Mouse (Mus musculus) ES-E14 (cell line): ENCODE results near the gene Ptp4a2. TPM values are rescaled to one million over a fixed set of nuclear protein-coding genes. Genes with fewer than 3 reads are reported as not detected.

Experiments used
- DNase-seq: peaks from one replicate; pipeline ENCODE4 v3.0.0-alpha.2; 2013; ENCODE audit warnings: low read depth, low spot score
- H3K27ac ChIP-seq: 2 replicates; pipeline ENCODE4 v1.5.1; 2012; ENCODE audit warnings: low read depth, mild to moderate bottlenecking, low read length, moderate library complexity, mixed read lengths; ENCODE audit not compliant: poor library complexity, insufficient read depth, severe bottlenecking
- H3K36me3 ChIP-seq: 2 replicates; pipeline ENCODE4 v1.6.1; 2012; ENCODE audit warnings: mild to moderate bottlenecking, low read length, moderate library complexity, mixed read lengths; ENCODE audit not compliant: control insufficient read depth, poor library complexity, insufficient read depth, severe bottlenecking
- H3K4me1 ChIP-seq, 2 experiments: fragments of 150-350 bp in 1 of 2; sonication (generic) in 1 of 2; 2 replicates each; pipeline ENCODE4 v1.6.1; 2012; ENCODE audit warnings: low read length in 2 of 2, mild to moderate bottlenecking in 1 of 2, mixed read lengths in 1 of 2; ENCODE audit not compliant: control insufficient read depth in 2 of 2, insufficient read depth in 2 of 2, poor library complexity in 1 of 2
- H3K4me3 ChIP-seq, 2 experiments: fragments of 150-350 bp in 1 of 2; sonication (generic) in 1 of 2; 2 replicates each; pipeline ENCODE4 v1.5.1; 2012; ENCODE audit warnings: low read length in 2 of 2, low read depth in 1 of 2, mild to moderate bottlenecking in 1 of 2, mixed read lengths in 1 of 2; ENCODE audit not compliant: insufficient read depth in 1 of 2, poor library complexity in 1 of 2, severe bottlenecking in 1 of 2
- H3K9ac ChIP-seq: 2 replicates; pipeline ENCODE4 v1.6.1; 2012; ENCODE audit warnings: low read depth, mild to moderate bottlenecking, low read length, mixed read lengths; ENCODE audit not compliant: poor library complexity, insufficient read depth, severe bottlenecking
- H3K9me3 ChIP-seq: fragments of 150-350 bp; sonication (generic); 2 replicates; pipeline ENCODE4 v1.6.1; 2012; ENCODE audit warnings: low read depth, mild to moderate bottlenecking, low read length; ENCODE audit not compliant: control insufficient read depth, insufficient read depth
- CHD2 ChIP-seq: IDR thresholded peaks from 2 replicates; pipeline ENCODE4 v1.6.1; 2014; ENCODE audit warnings: mild to moderate bottlenecking, low read depth, low read length, inconsistent platforms
- HCFC1 ChIP-seq: IDR thresholded peaks from 2 replicates; pipeline ENCODE4 v1.6.1; 2012; ENCODE audit warnings: low read length, inconsistent platforms, borderline replicate concordance; ENCODE audit not compliant: insufficient read depth
- MAFK ChIP-seq: IDR thresholded peaks from 2 replicates; pipeline ENCODE4 v1.6.1; 2014; ENCODE audit warnings: mild to moderate bottlenecking, low read depth, low read length, inconsistent platforms; ENCODE audit not compliant: insufficient read depth
- ZC3H11A ChIP-seq: IDR thresholded peaks from 2 replicates; pipeline ENCODE4 v1.6.1; 2012; ENCODE audit warnings: low read depth, mild to moderate bottlenecking, inconsistent platforms, low read length, borderline replicate concordance
- ZNF384 ChIP-seq: IDR thresholded peaks from 2 replicates; pipeline ENCODE4 v1.6.1; 2012; ENCODE audit warnings: low read depth, low read length, inconsistent platforms
- in situ Hi-C, 2 experiments: fragments of 600-800 bp; cut with MboI; formaldehyde crosslinking; loops; one replicate each; pipeline ENCODE4 v1.15.1; 2025; ENCODE audit warnings: low sequenced_read_pairs in 2 of 2, inconsistent platforms in 1 of 2; ENCODE audit not compliant: unreplicated experiment in 2 of 2
- total RNA-seq: library from RNA; depleted of rRNA; stranded (reverse); fragments of 300-350 nt; gene quantifications from 2 replicates; pipeline ENCODE4 v1.2.3, GENCODE M21; 2012

The Ptp4a2 gene
- total RNA-seq, 1 experiment: 104 TPM

DNA sequence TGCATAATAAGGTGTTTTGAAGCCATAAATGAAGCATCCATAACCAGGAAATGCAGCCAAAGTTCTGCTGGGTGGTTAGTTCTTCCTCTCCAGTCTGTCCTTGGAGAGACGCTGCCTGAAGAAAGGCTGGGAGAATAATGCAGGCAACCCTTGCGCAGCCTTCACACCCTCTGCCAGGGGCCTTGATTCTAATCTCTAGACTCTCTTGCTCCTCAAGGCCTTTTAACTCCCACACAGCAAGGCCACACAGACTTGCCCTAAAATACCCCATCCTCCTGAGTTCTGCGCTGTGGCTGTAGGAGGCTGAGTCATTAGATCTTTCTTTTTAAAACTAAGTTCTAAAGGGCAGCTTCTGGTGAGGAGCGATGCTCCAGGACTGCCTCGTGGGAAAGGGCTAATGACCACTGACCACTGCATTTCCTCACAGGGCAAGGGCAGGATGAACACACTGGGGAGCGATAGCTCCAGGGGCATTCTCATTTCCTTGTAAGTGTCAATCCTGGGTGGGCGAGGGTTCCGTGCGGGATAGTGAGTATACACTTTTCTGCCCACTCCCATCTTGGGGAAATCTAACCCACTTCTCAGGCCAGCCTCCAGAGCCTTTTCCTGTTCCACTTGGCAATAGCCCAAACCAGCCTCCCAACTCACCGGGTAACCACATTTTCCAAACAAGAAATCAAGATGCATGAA, 7.6 kb downstream of the Ptp4a2 start:
- no peak for TF ChIP-seq MAFK
- TF ChIP-seq ZC3H11A: no peak
- no peak for TF ChIP-seq HCFC1
- TF ChIP-seq ZNF384: no peak
- no peak for TF ChIP-seq CHD2
- Histone ChIP-seq H3K9me3 (no peaks in the 10 kb centered on the region), H3K36me3 (no peaks in the 10 kb centered on the region), H3K4me3 (no peak overlapping the region), H3K9ac (peak overlapping the region; percentile 29; the same call in 1 of the 2 replicates), H3K4me1 (peaks cover 3 to 8% of the 10 kb centered on the region in 2 experiments; a peak in 3 of 4 replicates), H3K27ac (no peak overlapping the region; the same call in 1 of the 2 replicates)
- in situ Hi-C loops: no loop called here
- no peak for DNase-seq

DNA sequence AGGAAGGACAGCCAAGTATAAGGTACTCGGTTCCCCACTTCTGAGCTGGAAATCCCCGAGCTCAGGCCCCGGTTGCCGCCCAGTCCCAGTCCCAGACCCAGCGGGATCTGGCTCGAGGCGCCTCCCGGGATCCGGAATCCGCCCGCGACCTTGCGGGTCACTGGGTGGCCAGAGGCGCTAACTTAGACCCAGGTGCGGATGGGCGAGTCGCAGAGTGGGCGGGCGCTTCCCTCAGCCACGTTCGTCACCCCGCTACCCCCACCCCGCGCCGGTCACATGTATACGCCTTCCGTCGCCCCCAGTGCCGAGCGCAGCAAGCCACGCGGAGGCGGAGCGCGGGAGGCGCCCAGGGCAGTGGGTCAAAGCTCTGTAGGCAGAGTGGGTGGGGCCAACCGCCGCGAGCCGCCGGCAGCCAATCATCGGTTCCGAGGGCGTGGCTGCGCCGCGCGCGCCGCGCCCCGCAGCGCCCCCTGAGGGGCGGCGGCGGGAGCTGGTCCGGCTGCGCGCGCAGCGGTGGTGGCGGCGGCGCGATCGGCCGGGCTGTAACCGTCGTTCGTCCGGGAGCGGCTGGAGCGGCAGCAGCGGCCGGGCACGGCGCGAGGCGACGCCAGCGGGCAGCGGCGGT, 8.8 kb downstream of the Ptp4a2 start:
- TF ChIP-seq ZNF384 (no peak), CHD2 (no peak), ZC3H11A (no peak), HCFC1 (no peak), MAFK (no peak)
- Histone ChIP-seq H3K36me3 (no peaks in the 10 kb centered on the region), H3K4me1 (peaks cover 3 to 9% of the 10 kb centered on the region in 2 experiments; a peak in 3 of 4 replicates), H3K27ac (peak overlapping the region; percentile 92), H3K4me3 (peak overlapping the region; percentile 98 to 100), H3K9ac (peak overlapping the region; percentile 100), H3K9me3 (no peaks in the 10 kb centered on the region)
- in situ Hi-C loops: no loop called here
- peak; percentile 96 for DNase-seq

DNA sequence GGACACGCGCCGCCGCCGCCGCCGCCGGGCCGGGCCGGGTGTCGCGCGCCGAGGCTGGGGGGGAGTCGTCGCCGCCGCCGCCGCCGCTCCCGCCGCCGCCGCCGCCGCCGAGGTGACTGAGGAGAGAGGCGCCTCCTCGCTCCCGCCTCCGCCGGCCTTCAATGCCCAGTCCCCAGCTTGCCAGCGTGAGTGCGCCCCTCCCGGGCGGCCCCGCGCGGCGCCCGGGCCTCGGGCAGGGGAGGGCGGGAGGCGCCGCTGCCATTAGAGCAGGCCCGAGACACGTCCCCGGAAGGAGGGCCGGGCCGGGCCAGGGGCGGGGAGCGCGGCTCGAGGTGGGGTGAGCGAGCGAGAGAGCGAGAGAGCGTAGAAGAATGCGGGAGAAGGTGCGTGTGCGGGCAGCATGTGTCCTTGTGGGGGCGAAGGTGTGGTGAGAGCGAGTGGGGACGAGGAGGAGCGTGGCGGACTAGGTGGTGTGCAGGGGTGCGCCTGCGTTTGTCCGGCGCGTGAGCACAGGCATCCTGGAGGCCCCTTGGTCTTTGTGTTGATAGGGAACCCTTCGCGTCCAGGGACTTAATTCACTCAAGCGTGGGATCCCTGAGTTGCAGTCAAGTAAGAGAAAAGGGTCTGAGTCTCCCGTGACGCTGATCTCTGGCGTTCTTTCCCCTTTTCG, 9.5 kb downstream of the Ptp4a2 start:
- in situ Hi-C loops: no loop called here
- H3K9ac ChIP-seq: peak overlapping the region; percentile 100
- H3K36me3 ChIP-seq: no peaks in the 10 kb centered on the region
- peak overlapping the region; percentile 92 for H3K27ac ChIP-seq
- H3K4me3 ChIP-seq: peak overlapping the region; percentile 98 to 100
- no peak for DNase-seq
- TF ChIP-seq MAFK: no peak
- TF ChIP-seq HCFC1: peak; percentile 46; the same call in 1 of the 2 replicates
- no peak for TF ChIP-seq ZNF384
- no peaks in the 10 kb centered on the region for H3K9me3 ChIP-seq
- H3K4me1 ChIP-seq: peaks cover 3 to 11% of the 10 kb centered on the region in 2 experiments; a peak in 3 of 4 replicates

DNA sequence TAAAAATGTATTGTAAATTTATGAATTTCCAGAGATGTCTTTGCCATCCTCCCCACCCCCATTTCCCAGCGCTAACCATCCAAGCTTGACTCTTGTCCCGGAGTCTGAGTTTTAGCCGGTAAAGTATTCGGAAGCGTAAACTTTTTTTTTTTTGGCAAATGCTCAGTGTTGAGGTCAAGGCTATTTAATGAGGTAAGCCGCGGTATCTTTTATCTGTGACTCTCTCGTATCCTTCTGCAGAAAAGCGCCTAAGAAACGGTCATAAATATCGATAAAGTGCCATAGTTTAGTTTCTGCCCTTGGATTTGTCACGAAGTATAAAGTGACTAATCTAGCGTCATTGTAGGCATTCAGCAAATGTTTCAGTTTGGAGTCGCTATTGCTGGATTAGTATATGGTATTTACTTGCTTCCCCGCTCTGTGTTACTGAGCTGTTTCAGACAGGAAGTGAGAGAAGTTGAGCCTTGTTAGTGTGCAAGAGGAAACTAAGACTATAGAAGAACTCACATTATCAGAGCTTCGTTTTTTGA, 10.1 kb downstream of the Ptp4a2 start:
- H3K9me3 ChIP-seq: no peaks in the 10 kb centered on the region
- H3K9ac ChIP-seq: peak overlapping the region; percentile 100
- H3K4me3 ChIP-seq: peak overlapping the region; percentile 98 to 100
- TF ChIP-seq ZNF384: peak; percentile 18; the same call in 1 of the 2 replicates
- TF ChIP-seq ZC3H11A: no peak
- no peak for DNase-seq
- peak overlapping the region; percentile 92; the same call in 1 of the 2 replicates for H3K27ac ChIP-seq
- in situ Hi-C loops: no loop called here
- no peaks in the 10 kb centered on the region for H3K36me3 ChIP-seq
- peaks cover 3 to 11% of the 10 kb centered on the region in 2 experiments; a peak in 3 of 4 replicates for H3K4me1 ChIP-seq
